Mouse (Mus musculus) midbrain, embryonic 15.5 days (tissue): ENCODE results near the gene Card14. TPM values are rescaled to one million over a fixed set of nuclear protein-coding genes. Genes with fewer than 3 reads are reported as not detected.
"Not testable (repeated sequence)": the region's sequence is repeated elsewhere in the genome, so short reads cannot be mapped to it uniquely, and the experiment has no call there.

Experiments used
- ATAC-seq: fragments of 200-750 bp; cut with Nextera tagmentation; replicated peaks from 2 replicates; pipeline ENCODE4 v1.8.0; 2017; ENCODE audit warnings: moderate TSS enrichment
- H3K27ac ChIP-seq: fragments of 300-500 bp; sonication (generic); 2 replicates; pipeline ENCODE4 v1.5.1; 2015; ENCODE audit warnings: mild to moderate bottlenecking, inconsistent platforms
- H3K27me3 ChIP-seq: fragments of 300-500 bp; sonication (generic); replicated peaks from 2 replicates; pipeline ENCODE4 v1.6.1; 2015; ENCODE audit warnings: inconsistent platforms
- H3K36me3 ChIP-seq: fragments of 300-500 bp; sonication (generic); replicated peaks from 2 replicates; pipeline ENCODE4 v1.6.1; 2015; ENCODE audit warnings: inconsistent platforms
- H3K4me1 ChIP-seq: fragments of 300-500 bp; sonication (generic); 2 replicates; pipeline ENCODE4 v1.6.1; 2015; ENCODE audit warnings: inconsistent platforms
- H3K4me2 ChIP-seq: fragments of 300-500 bp; sonication (generic); 2 replicates; pipeline ENCODE4 v1.6.1; 2015; ENCODE audit warnings: inconsistent platforms, mild to moderate bottlenecking, moderate library complexity
- H3K4me3 ChIP-seq: fragments of 300-500 bp; sonication (generic); 2 replicates; pipeline ENCODE4 v1.5.1; 2015; ENCODE audit warnings: mild to moderate bottlenecking, inconsistent platforms
- H3K9ac ChIP-seq: fragments of 300-500 bp; sonication (generic); 2 replicates; pipeline ENCODE4 v1.6.1; 2015; ENCODE audit warnings: mild to moderate bottlenecking, inconsistent platforms
- H3K9me3 ChIP-seq: fragments of 300-500 bp; sonication (generic); 2 replicates; pipeline ENCODE4 v1.6.1; 2016; ENCODE audit warnings: inconsistent platforms
- WGBS: fragments of 180-500 bp; shearing (Covaris S2); methylation state at CpG from one replicate; pipeline ENCODE4 v1.1.7; 2015; ENCODE audit warnings: mixed read lengths; 5-methylcytosine and 5-hydroxymethylcytosine counted together
- polyA plus RNA-seq: library from polyadenylated mRNA; unstranded; fragments of >200 nt; fragmentation: Nextera tagmentation; extraction: Ambion mirVana; gene quantifications from 2 replicates; pipeline ENCODE4 v1.2.1, GENCODE M21; 2015

Card14 gene
- polyA plus RNA-seq, 1 experiment from 2014 or later: 0.34 TPM

DNA sequence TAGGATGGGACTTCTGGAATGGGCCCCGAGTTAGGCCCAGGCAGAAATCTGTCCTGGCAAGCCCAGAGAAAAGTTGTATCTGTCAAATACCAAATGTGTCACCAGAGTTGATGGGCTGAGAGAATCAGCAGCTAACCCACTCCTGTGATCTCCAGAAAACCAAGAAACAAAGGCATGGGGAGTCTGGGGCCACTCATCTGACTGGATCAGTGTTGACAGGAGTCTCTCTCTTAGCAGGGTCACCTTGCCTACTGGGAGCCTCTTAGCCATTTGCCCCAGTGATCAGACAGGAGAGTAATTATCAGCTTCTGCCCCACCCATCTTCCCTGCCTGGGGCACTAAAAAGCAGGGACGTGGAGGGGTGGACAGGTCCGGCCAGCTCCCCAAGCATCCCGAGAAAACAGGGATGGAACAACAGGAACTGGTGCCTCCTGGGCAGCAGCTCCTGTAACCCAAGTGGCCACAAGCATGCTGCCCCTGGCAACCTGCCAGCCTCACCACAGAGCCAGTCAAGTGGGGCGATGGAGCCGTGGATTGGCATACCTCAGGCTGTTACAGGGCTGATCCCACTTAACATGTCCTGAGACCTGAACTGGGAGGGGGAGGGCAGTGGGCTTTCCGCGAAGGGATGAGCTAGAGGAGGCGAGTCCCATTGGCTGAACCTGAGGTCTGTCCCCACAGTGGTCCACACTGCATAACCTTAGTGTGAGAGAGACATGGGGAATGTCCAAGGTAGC, 21.6 kb upstream of the Card14 start:
- peaks cover 57% of the 10 kb centered on the region for H3K36me3 ChIP-seq
- H3K4me2 ChIP-seq: no peak overlapping the region
- no peak for ATAC-seq
- WGBS: 70% methylated on average over 9 of the region's 9 CpGs
- no peak overlapping the region for H3K4me3 ChIP-seq
- no peaks in the 10 kb centered on the region for H3K9me3 ChIP-seq
- H3K27ac ChIP-seq: no peak overlapping the region
- H3K27me3 ChIP-seq: no peaks in the 10 kb centered on the region
- H3K4me1 ChIP-seq: no peaks in the 10 kb centered on the region
- H3K9ac ChIP-seq: no peak overlapping the region

- H3K36me3 ChIP-seq: peaks cover 69% of the 10 kb centered on the region
- H3K27ac ChIP-seq: no peak overlapping the region
- ATAC-seq: no peak
- 93% methylated on average over 20 of the region's 20 CpGs for WGBS
- no peaks in the 10 kb centered on the region for H3K4me1 ChIP-seq
- H3K27me3 ChIP-seq: no peaks in the 10 kb centered on the region
- no peak overlapping the region for H3K4me2 ChIP-seq
- H3K9me3 ChIP-seq: no peaks in the 10 kb centered on the region
- no peak overlapping the region for H3K9ac ChIP-seq
- H3K4me3 ChIP-seq: no peak overlapping the region
Observed at GRCm38 (mm10) chr11:119287207-119287992, 20.2 kb upstream of the Card14 start.

DNA sequence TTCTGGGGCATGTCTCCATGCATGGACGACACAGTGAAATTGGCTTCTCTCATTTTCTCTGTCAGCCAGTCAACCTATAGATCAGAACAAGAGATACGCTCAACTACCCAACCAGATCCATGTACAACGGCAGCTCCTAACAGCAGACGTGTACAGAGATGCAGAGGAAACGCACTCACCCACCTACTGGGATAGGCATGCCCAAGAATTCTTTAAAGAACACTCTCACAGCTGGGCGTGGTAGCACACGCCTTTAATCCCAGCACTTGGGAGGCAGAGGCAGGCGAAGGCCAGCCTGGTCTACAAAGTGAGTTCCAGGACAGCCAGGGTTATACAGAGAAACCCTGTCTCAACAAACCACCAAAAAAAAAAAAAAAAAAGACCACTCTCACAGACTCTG, 14.7 kb upstream of the Card14 start:
- H3K27me3 ChIP-seq, H3K27ac ChIP-seq, H3K4me3 ChIP-seq, H3K9ac ChIP-seq, H3K4me2 ChIP-seq, H3K9me3 ChIP-seq, ATAC-seq, H3K4me1 ChIP-seq: not testable (repeated sequence)
- peaks cover 72% of the 10 kb centered on the region for H3K36me3 ChIP-seq
- WGBS: 93% methylated on average over 8 of the region's 8 CpGs

GRCm38 (mm10) chr11:119297996-119298395, 9.6 kb upstream of the Card14 start:
- H3K27me3 ChIP-seq: no peaks in the 10 kb centered on the region
- 0 out of 2 replicates have a peak overlapping the region, but pooled peaks have one; percentile 82 for H3K4me2 ChIP-seq
- no peak overlapping the region for H3K9ac ChIP-seq
- H3K27ac ChIP-seq: no peak overlapping the region
- H3K4me1 ChIP-seq: peaks cover 23% of the 10 kb centered on the region
- no peak overlapping the region for H3K4me3 ChIP-seq
- 91% methylated on average over 6 of the region's 6 CpGs for WGBS
- no peak for ATAC-seq
- peaks cover 23% of the 10 kb centered on the region for H3K36me3 ChIP-seq
- no peaks in the 10 kb centered on the region for H3K9me3 ChIP-seq

- H3K9me3 ChIP-seq: no peaks in the 10 kb centered on the region
- peak overlapping the region; percentile 97 for H3K4me3 ChIP-seq
- ATAC-seq: no peak
- WGBS: 11% methylated on average over 7 of the region's 7 CpGs
- H3K27ac ChIP-seq: no peak overlapping the region; the same call in 1 of the 2 replicates
- peak overlapping the region; percentile 96 for H3K9ac ChIP-seq
- H3K4me2 ChIP-seq: peak overlapping the region; percentile 82
- H3K36me3 ChIP-seq: peaks cover 14% of the 10 kb centered on the region; the same call in 1 of the 2 replicates
- H3K27me3 ChIP-seq: no peaks in the 10 kb centered on the region
- H3K4me1 ChIP-seq: peaks cover 23% of the 10 kb centered on the region
Observed at GRCm38 (mm10) chr11:119298917-119299316, 8.7 kb upstream of the Card14 start.

GRCm38 (mm10) chr11:119299391-119300245, 8.0 kb upstream of the Card14 start, which contains the start of gene Eif4a3:
TSS of gene Eif4a3 (minus strand) at chr11:119300089.
- Histone ChIP-seq H3K4me2 (peak within 1 kb of the TSS; percentile 82), H3K9ac (peak within 1 kb of the TSS; percentile 96), H3K27me3 (no peaks in the 10 kb centered on the region), H3K36me3 (peaks cover 7% of the 10 kb centered on the region; the same call in 1 of the 2 replicates), H3K27ac (peak within 1 kb of the TSS; percentile 99), H3K4me1 (peaks cover 23% of the 10 kb centered on the region), H3K4me3 (peak within 1 kb of the TSS; percentile 97), H3K9me3 (no peaks in the 10 kb centered on the region)
- under 1% methylated on average over 89 of the region's 89 CpGs for WGBS
- peak; percentile 95 for ATAC-seq

DNA sequence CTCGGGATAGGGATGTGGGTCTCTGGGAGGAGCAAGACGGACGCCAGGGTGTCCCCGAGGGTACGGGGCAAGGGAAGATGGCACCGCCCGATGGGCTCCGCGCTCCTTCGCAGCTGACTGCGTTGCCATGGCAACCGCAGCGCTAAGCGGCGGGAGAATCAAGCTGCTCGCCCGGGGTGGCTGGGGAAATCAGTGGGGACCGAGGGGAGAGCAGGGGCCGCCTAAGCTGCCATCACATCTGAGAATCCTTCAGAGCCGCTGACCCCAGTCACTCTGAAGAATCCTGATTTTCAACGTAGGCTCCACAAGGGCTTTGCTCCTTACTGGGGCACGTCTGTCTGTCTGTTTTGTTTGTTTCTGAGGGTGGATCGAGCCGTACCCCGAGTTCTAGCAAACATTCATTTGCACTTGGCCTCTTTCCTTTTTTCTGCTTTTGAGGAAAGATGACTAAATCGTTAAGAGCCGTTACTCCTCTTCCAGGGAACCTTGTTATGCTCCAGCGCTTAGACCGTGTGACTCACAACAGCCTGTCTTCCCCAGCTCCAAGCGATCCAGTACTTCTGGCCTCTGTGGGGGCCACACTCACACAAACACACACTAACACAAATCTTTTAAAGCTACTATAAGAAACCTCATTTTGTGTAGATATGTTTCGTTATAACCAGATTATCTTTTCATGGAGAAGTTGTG, 7.2 kb upstream of the Card14 start:
- Histone ChIP-seq H3K4me2 (peak overlapping the region; percentile 63), H3K9me3 (no peaks in the 10 kb centered on the region), H3K27me3 (no peaks in the 10 kb centered on the region), H3K4me1 (peaks cover 23% of the 10 kb centered on the region), H3K27ac (peak overlapping the region; percentile 99), H3K4me3 (peak overlapping the region; percentile 97), H3K36me3 (no peaks in the 10 kb centered on the region), H3K9ac (peak overlapping the region; percentile 96)
- ATAC-seq: peak; percentile 25; the same call in 1 of the 2 replicates
- 1% methylated on average over 31 of the region's 31 CpGs for WGBS

- H3K36me3 ChIP-seq: no peaks in the 10 kb centered on the region
- ATAC-seq: no peak
- WGBS: 33% methylated on average over 2 of the region's 2 CpGs
- H3K9ac ChIP-seq: 0 out of 2 replicates have a peak overlapping the region, but pooled peaks have one; percentile 96
- H3K9me3 ChIP-seq: no peaks in the 10 kb centered on the region
- H3K4me2 ChIP-seq: peak overlapping the region; percentile 63
- no peak overlapping the region; the same call in 1 of the 2 replicates for H3K4me3 ChIP-seq
- peaks cover 23% of the 10 kb centered on the region for H3K4me1 ChIP-seq
- no peaks in the 10 kb centered on the region for H3K27me3 ChIP-seq
- 0 out of 2 replicates have a peak overlapping the region, but pooled peaks have one; percentile 99 for H3K27ac ChIP-seq
Observed at GRCm38 (mm10) chr11:119300986-119301385, 6.6 kb upstream of the Card14 start.

GRCm38 (mm10) chr11:119304904-119305712, 2.5 kb upstream of the Card14 start:
- Histone ChIP-seq H3K4me2 (no peak overlapping the region), H3K4me3 (no peak overlapping the region), H3K36me3 (no peaks in the 10 kb centered on the region), H3K27ac (no peak overlapping the region), H3K27me3 (no peaks in the 10 kb centered on the region), H3K4me1 (peaks cover 8% of the 10 kb centered on the region), H3K9ac (no peak overlapping the region), H3K9me3 (no peaks in the 10 kb centered on the region)
- WGBS: 44% methylated on average over 16 of the region's 16 CpGs
- ATAC-seq: no peak

- H3K36me3 ChIP-seq: no peaks in the 10 kb centered on the region
- H3K9ac ChIP-seq: no peak overlapping the region
- no peak overlapping the region for H3K4me3 ChIP-seq
- H3K4me2 ChIP-seq: no peak overlapping the region
- no peaks in the 10 kb centered on the region for H3K27me3 ChIP-seq
- 65% methylated on average over 13 of the region's 13 CpGs for WGBS
- no peaks in the 10 kb centered on the region for H3K4me1 ChIP-seq
- H3K9me3 ChIP-seq: no peaks in the 10 kb centered on the region
- H3K27ac ChIP-seq: no peak overlapping the region
- no peak for ATAC-seq
Observed at GRCm38 (mm10) chr11:119306762-119307657, 558 bp upstream of the Card14 start.
